Mouse (Mus musculus) midbrain, embryonic 12.5 days (tissue): Measurements from ENCODE around the gene Ctnnd2. TPM values are rescaled to one million over a fixed set of nuclear protein-coding genes. Genes with fewer than 3 reads are reported as not detected.

Experiments used
- ATAC-seq: fragments of 200-750 bp; cut with Nextera tagmentation; 2 replicates; pipeline ENCODE4 v1.8.0; 2017; ENCODE audit warnings: low read depth, moderate TSS enrichment, moderate library complexity; ENCODE audit not compliant: low FRiP score
- H3K27ac ChIP-seq: fragments of 300-500 bp; sonication (generic); replicated peaks from 2 replicates; pipeline ENCODE4 v1.5.1; 2016; ENCODE audit warnings: mild to moderate bottlenecking
- H3K27me3 ChIP-seq: fragments of 300-500 bp; sonication (generic); 2 replicates; pipeline ENCODE4 v1.6.1; 2016; ENCODE audit warnings: mild to moderate bottlenecking
- H3K36me3 ChIP-seq: fragments of 300-500 bp; sonication (generic); 2 replicates; pipeline ENCODE4 v1.6.1; 2016
- H3K4me1 ChIP-seq: fragments of 300-500 bp; sonication (generic); 2 replicates; pipeline ENCODE4 v1.6.1; 2016
- H3K4me2 ChIP-seq: fragments of 300-500 bp; sonication (generic); replicated peaks from 2 replicates; pipeline ENCODE4 v1.6.1; 2016; ENCODE audit warnings: mild to moderate bottlenecking, moderate library complexity
- H3K4me3 ChIP-seq: fragments of 300-500 bp; sonication (generic); 2 replicates; pipeline ENCODE4 v1.5.1; 2016; ENCODE audit warnings: mild to moderate bottlenecking
- H3K9ac ChIP-seq: fragments of 300-500 bp; sonication (generic); replicated peaks from 2 replicates; pipeline ENCODE4 v1.6.1; 2016; ENCODE audit warnings: mild to moderate bottlenecking, moderate library complexity
- H3K9me3 ChIP-seq: fragments of 300-500 bp; sonication (generic); 2 replicates; pipeline ENCODE4 v1.6.1; 2016; ENCODE audit warnings: mild to moderate bottlenecking
- WGBS: fragments of 180-500 bp; shearing (Covaris S2); methylation state at CpG from one replicate; pipeline ENCODE4 v1.1.7; 2016; 5-methylcytosine and 5-hydroxymethylcytosine counted together
- polyA plus RNA-seq: library from polyadenylated mRNA; unstranded; fragments of >200 nt; fragmentation: Nextera tagmentation; extraction: Ambion mirVana; gene quantifications from 2 replicates; pipeline ENCODE4 v1.2.1, GENCODE M21; 2016

Ctnnd2 gene
- polyA plus RNA-seq, 1 experiment from 2014 or later = 40.4 TPM

DNA sequence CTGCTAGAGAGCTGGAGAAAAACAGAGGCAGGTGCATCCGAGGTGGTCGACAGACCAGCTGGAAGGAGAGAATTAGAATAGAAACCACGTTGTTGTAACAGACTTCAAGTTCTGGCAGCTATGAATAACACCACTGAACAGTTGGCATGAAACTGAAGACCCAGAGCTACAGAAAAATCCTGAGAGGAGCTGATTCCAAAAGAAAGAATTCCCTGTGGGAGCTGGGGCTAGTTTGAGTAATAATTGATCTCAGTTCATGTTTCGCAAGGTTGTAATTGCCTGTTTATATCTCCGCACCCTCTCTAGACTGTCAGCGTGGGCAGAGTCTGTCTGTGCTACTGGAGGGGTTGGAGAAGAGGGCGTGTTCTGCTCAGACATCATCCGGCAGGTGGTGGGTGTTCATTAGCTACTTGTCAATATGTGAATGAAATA lies 98.8 kb downstream of the Ctnnd2 start:
- Histone ChIP-seq H3K27ac (no peak overlapping the region), H3K9ac (no peak overlapping the region), H3K27me3 (no peaks in the 10 kb centered on the region), H3K4me3 (no peak overlapping the region), H3K36me3 (no peaks in the 10 kb centered on the region), H3K9me3 (no peaks in the 10 kb centered on the region), H3K4me1 (peaks cover 4% of the 10 kb centered on the region; the same call in 1 of the 2 replicates), H3K4me2 (no peak overlapping the region)
- no peak for ATAC-seq
- WGBS = 85% methylated on average over 8 of the region's 8 CpGs

- Histone ChIP-seq H3K9me3 (no peaks in the 10 kb centered on the region), H3K4me1 (peaks cover 7% of the 10 kb centered on the region; the same call in 1 of the 2 replicates), H3K9ac (no peak overlapping the region), H3K27me3 (no peaks in the 10 kb centered on the region), H3K4me3 (no peak overlapping the region), H3K36me3 (no peaks in the 10 kb centered on the region), H3K4me2 (no peak overlapping the region), H3K27ac (no peak overlapping the region)
- 93% methylated on average over 4 of the region's 4 CpGs for WGBS
- no peak for ATAC-seq
These were observed 99.9 kb downstream of the Ctnnd2 start for GRCm38 (mm10) chr15:30272326-30272725.

DNA sequence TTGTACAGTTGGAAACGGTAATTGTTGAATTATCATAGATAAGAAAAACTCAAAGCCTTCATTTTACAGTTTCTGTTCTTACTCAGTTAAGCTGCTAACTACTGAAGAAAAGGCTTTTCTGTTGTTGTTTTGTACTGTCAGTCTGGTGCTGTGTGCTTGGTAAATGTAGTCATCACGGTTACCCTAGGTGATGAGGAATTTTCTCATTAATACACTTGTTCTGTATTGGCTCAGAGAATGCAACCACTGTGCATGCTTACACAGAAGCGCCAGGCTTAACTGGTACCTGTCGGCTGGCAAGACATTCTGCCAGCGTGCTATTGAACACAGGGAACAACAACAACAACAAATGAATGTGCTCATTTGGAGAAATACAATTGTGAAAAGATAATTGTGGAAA lies 103.3 kb downstream of the Ctnnd2 start:
- Histone ChIP-seq H3K27ac (no peak overlapping the region), H3K36me3 (no peaks in the 10 kb centered on the region)
- 87% methylated on average over 5 of the region's 5 CpGs for WGBS

GRCm38 (mm10) chr15:30276691-30277090 lies 104.3 kb downstream of the Ctnnd2 start:
- 90% methylated on average over 4 of the region's 4 CpGs for WGBS
- no peaks in the 10 kb centered on the region for H3K36me3 ChIP-seq

More for the DNA sequence above, 103.3 kb downstream of the Ctnnd2 start:
- H3K4me3 ChIP-seq = no peak overlapping the region
- no peaks in the 10 kb centered on the region for H3K27me3 ChIP-seq
- H3K4me1 ChIP-seq = peaks cover 14% of the 10 kb centered on the region; the same call in 1 of the 2 replicates
- no peaks in the 10 kb centered on the region for H3K9me3 ChIP-seq
- ATAC-seq = no peak
- no peak overlapping the region for H3K4me2 ChIP-seq
- no peak overlapping the region for H3K9ac ChIP-seq

GRCm38 (mm10) chr15:30278610-30279009 lies 106.2 kb downstream of the Ctnnd2 start:
- H3K27me3 ChIP-seq = no peaks in the 10 kb centered on the region
- no peak overlapping the region for H3K27ac ChIP-seq
- no peaks in the 10 kb centered on the region for H3K36me3 ChIP-seq
- no peak overlapping the region for H3K9ac ChIP-seq
- H3K9me3 ChIP-seq = no peaks in the 10 kb centered on the region
- H3K4me2 ChIP-seq = no peak overlapping the region
- peak; percentile 45; the same call in 1 of the 2 replicates for ATAC-seq
- no peak overlapping the region for H3K4me3 ChIP-seq
- peaks cover 14% of the 10 kb centered on the region; the same call in 1 of the 2 replicates for H3K4me1 ChIP-seq
- 68% methylated on average over 4 of the region's 4 CpGs for WGBS

More at GRCm38 (mm10) chr15:30276691-30277090, 104.3 kb downstream of the Ctnnd2 start:
- no peaks in the 10 kb centered on the region for H3K9me3 ChIP-seq
- H3K4me1 ChIP-seq = peaks cover 14% of the 10 kb centered on the region; the same call in 1 of the 2 replicates
- no peak overlapping the region for H3K4me2 ChIP-seq
- no peak overlapping the region for H3K9ac ChIP-seq
- no peak for ATAC-seq
- no peak overlapping the region for H3K4me3 ChIP-seq
- no peaks in the 10 kb centered on the region for H3K27me3 ChIP-seq
- H3K27ac ChIP-seq = no peak overlapping the region

DNA sequence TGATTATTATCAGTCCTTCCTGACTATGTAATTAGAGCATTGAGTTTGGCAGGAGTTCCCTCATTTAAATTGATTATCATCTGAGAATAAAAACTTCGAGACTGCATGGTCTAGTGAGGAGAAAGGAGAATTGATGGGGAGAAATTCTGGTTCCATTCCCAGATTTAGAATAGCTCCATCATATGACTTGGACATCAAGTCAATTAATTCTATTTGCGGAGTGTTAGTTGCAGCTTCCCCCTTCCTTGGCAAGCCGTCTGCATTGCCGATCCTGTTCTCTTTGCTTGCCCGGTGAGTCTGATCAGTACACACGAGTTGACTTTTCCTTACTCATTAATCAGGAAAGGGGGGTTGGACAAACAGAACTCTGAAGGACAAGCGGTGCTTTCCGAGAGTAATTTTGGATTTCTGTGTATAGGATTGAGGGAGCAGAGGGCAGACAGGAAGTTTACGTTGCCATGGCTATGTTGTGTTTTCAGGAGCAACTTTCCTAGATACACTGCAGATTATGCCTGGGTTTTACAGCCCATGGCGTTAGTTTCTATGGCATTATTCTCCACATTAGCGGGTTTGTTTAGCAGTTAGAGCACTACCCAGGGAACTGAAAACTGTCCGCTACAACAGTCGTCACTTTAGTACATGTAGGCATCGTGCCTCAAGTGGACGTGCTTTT lies 113.3 kb downstream of the Ctnnd2 start:
- WGBS = 86% methylated on average over 15 of the region's 15 CpGs
- H3K9ac ChIP-seq = no peak overlapping the region
- no peak overlapping the region for H3K4me2 ChIP-seq
- no peaks in the 10 kb centered on the region for H3K9me3 ChIP-seq
- no peak for ATAC-seq
- no peak overlapping the region for H3K27ac ChIP-seq
- H3K4me1 ChIP-seq = no peaks in the 10 kb centered on the region
- H3K4me3 ChIP-seq = no peak overlapping the region
- no peaks in the 10 kb centered on the region for H3K36me3 ChIP-seq
- no peaks in the 10 kb centered on the region for H3K27me3 ChIP-seq

DNA sequence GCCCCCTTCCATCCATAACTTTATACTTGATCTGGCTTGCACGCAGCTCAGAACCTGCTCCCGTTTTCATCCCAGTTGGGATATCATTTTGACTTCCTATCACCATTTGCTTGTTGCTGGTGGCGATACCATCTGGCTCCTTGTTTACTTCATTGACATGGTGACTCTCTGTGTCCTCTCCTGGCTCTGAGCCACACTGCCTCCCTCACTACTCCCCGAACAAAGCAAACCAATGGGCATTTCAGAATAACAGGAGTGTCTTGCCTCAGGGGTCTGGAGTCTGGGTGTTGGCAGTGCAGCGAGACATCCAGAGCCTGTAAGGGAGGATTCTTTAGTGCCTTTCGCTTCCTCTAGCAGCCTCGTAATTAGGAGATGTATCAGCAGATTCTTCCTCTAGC lies 113.9 kb downstream of the Ctnnd2 start:
- Histone ChIP-seq H3K9me3 (no peaks in the 10 kb centered on the region), H3K27me3 (no peaks in the 10 kb centered on the region), H3K4me1 (no peaks in the 10 kb centered on the region), H3K4me3 (no peak overlapping the region), H3K9ac (no peak overlapping the region), H3K4me2 (no peak overlapping the region), H3K36me3 (no peaks in the 10 kb centered on the region), H3K27ac (no peak overlapping the region)
- no peak for ATAC-seq
- 93% methylated on average over 7 of the region's 7 CpGs for WGBS

- Histone ChIP-seq H3K4me3 (no peak overlapping the region), H3K4me1 (no peaks in the 10 kb centered on the region), H3K9ac (no peak overlapping the region), H3K27me3 (no peaks in the 10 kb centered on the region), H3K36me3 (no peaks in the 10 kb centered on the region), H3K27ac (no peak overlapping the region), H3K4me2 (no peak overlapping the region), H3K9me3 (0 out of 2 replicates have a peak, but pooled peaks cover 5% of the 10 kb centered on the region)
- WGBS = 64% methylated on average over 2 of the region's 2 CpGs
- ATAC-seq = no peak
These were observed 130.4 kb downstream of the Ctnnd2 start for GRCm38 (mm10) chr15:30302824-30303223.

DNA sequence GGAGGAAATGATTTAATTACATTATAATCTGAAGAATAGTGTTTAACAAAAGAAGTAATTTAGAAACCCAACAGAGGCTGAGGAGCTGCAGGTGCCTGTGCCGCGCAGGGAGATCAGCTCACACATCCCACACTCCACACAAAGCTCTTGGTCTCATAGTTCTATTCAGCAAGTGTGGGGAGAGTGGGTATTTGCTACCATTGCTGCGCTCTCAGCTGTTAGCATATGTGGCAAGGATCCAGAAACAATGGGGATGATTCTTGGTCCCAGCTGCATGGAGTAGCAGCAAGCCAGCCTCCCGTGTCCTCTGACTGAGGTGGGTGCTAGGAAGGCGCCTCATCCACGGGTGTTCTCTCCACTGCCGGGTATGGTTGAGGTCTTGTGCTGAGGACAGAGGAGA lies 134.0 kb downstream of the Ctnnd2 start:
- Histone ChIP-seq H3K9me3 (no peaks in the 10 kb centered on the region), H3K9ac (no peak overlapping the region), H3K4me1 (no peaks in the 10 kb centered on the region), H3K4me2 (no peak overlapping the region), H3K36me3 (no peaks in the 10 kb centered on the region), H3K4me3 (no peak overlapping the region), H3K27me3 (no peaks in the 10 kb centered on the region), H3K27ac (no peak overlapping the region)
- ATAC-seq = no peak
- 89% methylated on average over 7 of the region's 7 CpGs for WGBS

DNA sequence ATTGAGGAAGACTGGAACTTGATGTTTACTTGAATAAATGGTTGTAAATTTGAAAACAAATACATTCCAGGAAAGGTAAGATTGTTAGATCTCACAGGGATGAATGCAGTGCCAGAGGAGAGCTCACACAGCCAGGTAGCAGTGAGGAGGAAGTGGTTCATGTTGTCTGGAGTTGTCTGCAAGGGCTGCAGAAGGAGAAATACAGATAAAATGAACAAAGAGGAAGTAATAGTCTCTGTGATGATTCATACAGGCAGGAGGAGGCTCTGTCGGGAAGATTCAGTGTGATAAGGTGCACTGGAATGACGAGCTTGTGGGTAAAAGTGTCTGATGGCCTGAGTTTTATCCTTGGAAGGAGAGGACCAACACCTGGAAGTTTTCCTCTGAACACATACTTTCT lies 150.2 kb downstream of the Ctnnd2 start:
- Histone ChIP-seq H3K27ac (no peak overlapping the region), H3K27me3 (no peaks in the 10 kb centered on the region), H3K9me3 (no peaks in the 10 kb centered on the region), H3K4me1 (no peaks in the 10 kb centered on the region), H3K4me3 (no peak overlapping the region), H3K4me2 (no peak overlapping the region), H3K36me3 (no peaks in the 10 kb centered on the region), H3K9ac (no peak overlapping the region)
- ATAC-seq = no peak
- WGBS = 96% methylated on average over 2 of the region's 2 CpGs

- no peak overlapping the region for H3K9ac ChIP-seq
- no peaks in the 10 kb centered on the region for H3K4me1 ChIP-seq
- no peak overlapping the region for H3K4me3 ChIP-seq
- H3K27ac ChIP-seq = no peak overlapping the region
- no peak for ATAC-seq
- 81% methylated on average over 2 of the region's 2 CpGs for WGBS
- no peaks in the 10 kb centered on the region for H3K27me3 ChIP-seq
- no peak overlapping the region for H3K4me2 ChIP-seq
- no peaks in the 10 kb centered on the region for H3K9me3 ChIP-seq
- H3K36me3 ChIP-seq = no peaks in the 10 kb centered on the region
These were observed 161.2 kb downstream of the Ctnnd2 start for GRCm38 (mm10) chr15:30333336-30334310.

DNA sequence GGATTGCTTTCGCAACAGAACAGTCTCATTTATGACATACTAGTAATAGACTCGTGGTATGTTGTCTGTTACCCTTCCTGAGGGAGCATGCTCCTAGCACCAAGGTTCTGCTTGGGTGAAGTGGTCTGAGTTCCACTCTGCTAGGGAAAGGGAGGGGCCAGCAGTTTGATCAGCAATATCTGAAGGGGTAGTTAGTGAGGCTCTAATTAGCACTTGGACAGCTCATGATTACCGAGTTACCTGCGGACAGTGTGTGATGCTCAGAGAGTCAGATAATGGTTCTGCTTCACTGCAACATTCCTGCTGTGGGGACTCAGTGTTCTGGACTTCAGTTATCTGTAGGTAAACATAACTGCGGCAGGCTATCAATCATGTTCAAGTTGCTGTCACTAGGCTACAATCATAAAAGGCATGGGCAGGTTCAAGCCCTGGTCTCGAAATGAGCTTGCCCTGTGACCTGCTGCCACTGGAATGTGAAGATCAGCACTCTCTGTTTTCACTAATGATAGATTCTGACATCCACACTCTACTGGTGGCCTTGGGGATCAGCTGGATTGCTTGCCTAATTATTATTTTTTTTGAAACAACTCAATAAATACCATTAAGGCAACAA lies 166.3 kb downstream of the Ctnnd2 start:
- Histone ChIP-seq H3K4me2 (no peak overlapping the region), H3K4me3 (no peak overlapping the region), H3K4me1 (no peaks in the 10 kb centered on the region), H3K27ac (no peak overlapping the region), H3K36me3 (no peaks in the 10 kb centered on the region), H3K9me3 (no peaks in the 10 kb centered on the region), H3K27me3 (no peaks in the 10 kb centered on the region), H3K9ac (no peak overlapping the region)
- 81% methylated on average over 6 of the region's 6 CpGs for WGBS
- no peak for ATAC-seq
